Mouse (Mus musculus) heart, embryonic 15.5 days (tissue): ENCODE measurements around the gene Sema3b. TPM values are rescaled to one million over a fixed set of nuclear protein-coding genes. Genes with fewer than 3 reads are reported as not detected.

Experiments used
- ATAC-seq: fragments of 200-750 bp; cut with Nextera tagmentation; replicated peaks from 2 replicates; pipeline ENCODE4 v1.8.0; 2017; ENCODE audit warnings: low read depth, moderate TSS enrichment; ENCODE audit not compliant: insufficient number of reproducible peaks, insufficient read depth, low FRiP score
- H3K27ac ChIP-seq: fragments of 300-500 bp; sonication (generic); 2 replicates; pipeline ENCODE4 v1.5.1; 2015; ENCODE audit warnings: mild to moderate bottlenecking, inconsistent platforms
- H3K27me3 ChIP-seq: fragments of 300-500 bp; sonication (generic); 2 replicates; pipeline ENCODE4 v1.6.1; 2015; ENCODE audit warnings: inconsistent platforms
- H3K36me3 ChIP-seq: fragments of 300-500 bp; sonication (generic); 2 replicates; pipeline ENCODE4 v1.6.1; 2015; ENCODE audit warnings: mild to moderate bottlenecking, inconsistent platforms
- H3K4me1 ChIP-seq: fragments of 300-500 bp; sonication (generic); replicated peaks from 2 replicates; pipeline ENCODE4 v1.6.1; 2015; ENCODE audit warnings: inconsistent platforms
- H3K4me2 ChIP-seq: fragments of 300-500 bp; sonication (generic); 2 replicates; pipeline ENCODE4 v1.6.1; 2015; ENCODE audit warnings: inconsistent platforms, mild to moderate bottlenecking, moderate library complexity
- H3K4me3 ChIP-seq: fragments of 300-500 bp; sonication (generic); 2 replicates; pipeline ENCODE4 v1.5.1; 2015; ENCODE audit warnings: mild to moderate bottlenecking, inconsistent platforms
- H3K9ac ChIP-seq: fragments of 300-500 bp; sonication (generic); 2 replicates; pipeline ENCODE4 v1.6.1; 2015; ENCODE audit warnings: mild to moderate bottlenecking, inconsistent platforms
- H3K9me3 ChIP-seq: fragments of 300-500 bp; sonication (generic); replicated peaks from 2 replicates; pipeline ENCODE4 v1.6.1; 2016; ENCODE audit warnings: inconsistent platforms
- WGBS: fragments of 180-500 bp; shearing (Covaris S2); methylation state at CpG from one replicate; pipeline ENCODE4 v1.1.7; 2015; ENCODE audit warnings: mixed read lengths; 5-methylcytosine and 5-hydroxymethylcytosine counted together
- polyA plus RNA-seq: library from polyadenylated mRNA; unstranded; fragments of >200 nt; fragmentation: Nextera tagmentation; extraction: Ambion mirVana; gene quantifications from 2 replicates; pipeline ENCODE4 v1.2.1, GENCODE M21; 2015

Sema3b gene
- polyA plus RNA-seq, 1 experiment from 2014 or later: 9.7 TPM

- H3K9ac ChIP-seq: peak overlapping the region; percentile 48
- peak; percentile 61 for ATAC-seq
- H3K4me1 ChIP-seq: peaks cover 17% of the 10 kb centered on the region
- H3K27me3 ChIP-seq: 0 out of 2 replicates have a peak, but pooled peaks cover 2% of the 10 kb centered on the region
- H3K36me3 ChIP-seq: no peaks in the 10 kb centered on the region
- peak overlapping the region; percentile 50; the same call in 1 of the 2 replicates for H3K27ac ChIP-seq
- peak overlapping the region; percentile 45 for H3K4me3 ChIP-seq
- H3K4me2 ChIP-seq: peak overlapping the region; percentile 70
- WGBS: 5% methylated on average over 35 of the region's 35 CpGs
- no peaks in the 10 kb centered on the region for H3K9me3 ChIP-seq
Observed at GRCm38 (mm10) chr9:107644495-107645152, 35.6 kb upstream of the Sema3b start.

GRCm38 (mm10) chr9:107643544-107644214, 34.6 kb upstream of the Sema3b start:
- no peaks in the 10 kb centered on the region for H3K9me3 ChIP-seq
- H3K4me1 ChIP-seq: peaks cover 17% of the 10 kb centered on the region
- H3K27ac ChIP-seq: no peak overlapping the region
- ATAC-seq: no peak
- H3K4me3 ChIP-seq: no peak overlapping the region
- no peak overlapping the region for H3K9ac ChIP-seq
- WGBS: 89% methylated on average over 13 of the region's 13 CpGs
- H3K36me3 ChIP-seq: no peaks in the 10 kb centered on the region
- 0 out of 2 replicates have a peak, but pooled peaks cover 2% of the 10 kb centered on the region for H3K27me3 ChIP-seq
- peak overlapping the region; percentile 70 for H3K4me2 ChIP-seq

- no peaks in the 10 kb centered on the region for H3K36me3 ChIP-seq
- peaks cover 25% of the 10 kb centered on the region for H3K4me1 ChIP-seq
- no peaks in the 10 kb centered on the region for H3K9me3 ChIP-seq
- H3K4me2 ChIP-seq: no peak overlapping the region
- 63% methylated on average over 8 of the region's 8 CpGs for WGBS
- 0 out of 2 replicates have a peak, but pooled peaks cover 2% of the 10 kb centered on the region for H3K27me3 ChIP-seq
- H3K27ac ChIP-seq: no peak overlapping the region
- no peak overlapping the region for H3K9ac ChIP-seq
- no peak overlapping the region for H3K4me3 ChIP-seq
- ATAC-seq: no peak
Observed at GRCm38 (mm10) chr9:107641666-107642065, 32.6 kb upstream of the Sema3b start.

GRCm38 (mm10) chr9:107640257-107640772, 31.3 kb upstream of the Sema3b start:
- no peak overlapping the region for H3K4me2 ChIP-seq
- H3K36me3 ChIP-seq: no peaks in the 10 kb centered on the region
- 32% methylated on average over 8 of the region's 8 CpGs for WGBS
- H3K4me1 ChIP-seq: peaks cover 32% of the 10 kb centered on the region
- H3K9me3 ChIP-seq: no peaks in the 10 kb centered on the region
- H3K27me3 ChIP-seq: no peaks in the 10 kb centered on the region
- no peak overlapping the region for H3K9ac ChIP-seq
- peak overlapping the region; percentile 20; the same call in 1 of the 2 replicates for H3K27ac ChIP-seq
- no peak overlapping the region for H3K4me3 ChIP-seq
- ATAC-seq: no peak

- no peak overlapping the region for H3K4me2 ChIP-seq
- no peak overlapping the region for H3K27ac ChIP-seq
Observed at GRCm38 (mm10) chr9:107637070-107637469, 28.0 kb upstream of the Sema3b start.

DNA sequence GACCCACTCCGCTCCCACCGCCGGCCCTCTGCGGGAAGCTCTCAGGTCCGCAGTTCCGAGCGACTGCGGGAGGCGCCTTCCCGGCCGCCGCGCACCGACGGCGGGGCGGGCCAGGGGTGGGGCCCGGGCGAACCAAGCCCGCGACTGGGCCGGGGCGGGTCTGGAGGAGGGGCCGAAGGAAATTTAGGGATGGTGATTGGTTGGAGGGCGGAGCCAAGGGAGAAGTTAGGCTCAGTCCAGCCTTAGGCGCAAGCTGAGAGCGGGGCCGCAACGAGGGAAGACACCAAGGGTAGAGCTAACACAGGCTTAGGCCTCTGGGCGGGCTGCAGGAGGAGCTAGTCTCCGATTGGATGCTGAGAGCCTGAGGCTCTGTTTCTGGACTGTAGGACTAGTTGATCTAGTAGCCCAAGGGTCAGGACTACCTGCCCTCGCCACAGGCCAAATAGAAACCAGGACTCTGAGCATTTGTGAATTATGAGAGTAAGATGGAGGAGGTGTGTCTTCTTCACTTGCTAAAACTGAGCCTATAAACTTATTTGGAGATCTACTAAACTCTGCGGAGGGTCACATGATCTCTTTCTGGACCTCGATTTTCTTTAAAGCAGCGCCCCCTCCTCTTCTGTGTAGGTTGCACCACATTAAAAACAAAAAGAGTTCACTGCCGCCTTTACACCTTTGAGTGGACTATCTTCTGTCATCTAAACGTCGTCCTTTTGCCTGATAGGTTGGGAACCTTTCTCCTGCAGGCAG, 26.4 kb upstream of the Sema3b start, which contains the start of gene Gnai2:
Gnai2 (minus strand) TSS at position 89 of the 750 bp plus-strand sequence.
- Histone ChIP-seq H3K36me3 (no peaks in the 10 kb centered on the region), H3K27ac (peak within 1 kb of the TSS; percentile 89), H3K9ac (peak within 1 kb of the TSS; percentile 100), H3K4me3 (peak within 1 kb of the TSS; percentile 94), H3K27me3 (no peaks in the 10 kb centered on the region), H3K4me2 (peak within 1 kb of the TSS; percentile 94), H3K4me1 (peaks cover 48% of the 10 kb centered on the region), H3K9me3 (no peaks in the 10 kb centered on the region)
- ATAC-seq: peak; percentile 94
- WGBS: 3% methylated on average over 38 of the region's 38 CpGs

More at GRCm38 (mm10) chr9:107637070-107637469, 28.0 kb upstream of the Sema3b start:
- no peaks in the 10 kb centered on the region for H3K36me3 ChIP-seq
- no peak for ATAC-seq
- H3K27me3 ChIP-seq: no peaks in the 10 kb centered on the region
- no peak overlapping the region for H3K4me3 ChIP-seq
- no peaks in the 10 kb centered on the region for H3K9me3 ChIP-seq
- WGBS: 32% methylated on average over 7 of the region's 7 CpGs
- H3K9ac ChIP-seq: no peak overlapping the region
- H3K4me1 ChIP-seq: peaks cover 32% of the 10 kb centered on the region

- no peak for ATAC-seq
- Histone ChIP-seq H3K4me2 (peak overlapping the region; percentile 94), H3K27me3 (no peaks in the 10 kb centered on the region), H3K9me3 (no peaks in the 10 kb centered on the region), H3K4me3 (peak overlapping the region; percentile 94), H3K4me1 (peaks cover 53% of the 10 kb centered on the region), H3K36me3 (no peaks in the 10 kb centered on the region), H3K9ac (peak overlapping the region; percentile 100), H3K27ac (peak overlapping the region; percentile 89)
- under 1% methylated on average over 35 of the region's 35 CpGs for WGBS
Observed at GRCm38 (mm10) chr9:107634406-107635278, 25.6 kb upstream of the Sema3b start.

GRCm38 (mm10) chr9:107633661-107634405, 24.8 kb upstream of the Sema3b start:
- whole genome bisulfite sequencing: under 1% methylated on average over 15 of the region's 15 CpGs
- Histone ChIP-seq H3K36me3 (no peaks in the 10 kb centered on the region), H3K4me1 (peaks cover 61% of the 10 kb centered on the region), H3K9me3 (no peaks in the 10 kb centered on the region), H3K27me3 (no peaks in the 10 kb centered on the region), H3K9ac (peak overlapping the region; percentile 100), H3K4me3 (peak overlapping the region; percentile 94), H3K4me2 (peak overlapping the region; percentile 94), H3K27ac (peak overlapping the region; percentile 89)
- 0 out of 2 replicates have a peak, but pooled peaks have one; percentile 0 for ATAC-seq

DNA sequence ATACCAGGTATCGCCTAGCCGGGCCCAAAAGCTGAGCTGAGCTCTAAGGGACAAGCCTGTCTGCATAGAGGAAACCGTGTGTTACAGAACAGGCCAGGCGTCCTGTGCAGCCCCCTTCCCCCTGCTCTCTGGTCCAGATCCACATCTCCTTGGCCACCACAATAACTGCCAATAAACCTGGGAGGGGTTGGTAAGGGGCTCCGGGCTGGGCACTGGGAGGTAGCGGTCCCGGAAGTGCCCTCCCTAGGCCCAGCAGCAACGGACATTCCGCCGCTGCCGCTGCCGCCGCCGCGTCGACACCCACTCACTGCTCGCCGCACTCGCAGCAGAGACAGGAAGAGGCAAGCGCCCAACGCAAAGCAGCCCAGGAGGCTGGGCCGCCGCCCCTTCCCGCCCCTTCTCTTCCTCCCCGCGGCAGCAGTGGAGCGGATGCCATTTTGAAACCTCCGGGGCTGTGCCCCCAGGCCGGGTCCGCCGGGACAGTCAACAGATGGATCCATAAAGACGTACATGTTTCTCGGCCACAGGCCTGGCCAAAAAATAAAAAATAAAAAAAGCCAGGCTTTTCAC, 24.1 kb upstream of the Sema3b start:
- H3K4me1 ChIP-seq: peaks cover 68% of the 10 kb centered on the region
- H3K36me3 ChIP-seq: no peaks in the 10 kb centered on the region
- peak overlapping the region; percentile 94 for H3K4me2 ChIP-seq
- H3K27ac ChIP-seq: peak overlapping the region; percentile 89
- H3K9me3 ChIP-seq: no peaks in the 10 kb centered on the region
- WGBS: 1% methylated on average over 33 of the region's 33 CpGs
- H3K4me3 ChIP-seq: peak overlapping the region; percentile 94
- ATAC-seq: peak; percentile 45
- peak overlapping the region; percentile 100 for H3K9ac ChIP-seq
- H3K27me3 ChIP-seq: no peaks in the 10 kb centered on the region
